Mouse (Mus musculus) neural tube, embryonic 14.5 days (tissue): ENCODE measurements around the gene Gpr25. TPM values are rescaled to one million over a fixed set of nuclear protein-coding genes. Genes with fewer than 3 reads are reported as not detected.
A peak's percentile ranks its signal among the peaks of the same experiment; 100 is the strongest.

ENCODE experiments used
- ATAC-seq: fragments of 200-750 bp; cut with Nextera tagmentation; 2 replicates; pipeline ENCODE4 v1.8.0; 2017; ENCODE audit warnings: low read depth, mild to moderate bottlenecking, moderate TSS enrichment, moderate library complexity
- H3K27ac ChIP-seq: fragments of 300-500 bp; sonication (generic); 2 replicates; pipeline ENCODE4 v1.5.1; 2014; ENCODE audit warnings: low read depth, mild to moderate bottlenecking, control low read depth, low read length, moderate library complexity, mixed read lengths
- H3K27me3 ChIP-seq: fragments of 300-500 bp; sonication (generic); 2 replicates; pipeline ENCODE4 v1.6.1; 2014; ENCODE audit warnings: low read length; ENCODE audit not compliant: control insufficient read depth, insufficient read depth
- H3K36me3 ChIP-seq: fragments of 300-500 bp; sonication (generic); 2 replicates; pipeline ENCODE4 v1.6.1; 2014; ENCODE audit warnings: low read length, mixed read lengths; ENCODE audit not compliant: control insufficient read depth, insufficient read depth
- H3K4me1 ChIP-seq: fragments of 300-500 bp; sonication (generic); 2 replicates; pipeline ENCODE4 v1.6.1; 2014; ENCODE audit warnings: low read length; ENCODE audit not compliant: control insufficient read depth, insufficient read depth
- H3K4me2 ChIP-seq: fragments of 300-500 bp; sonication (generic); 2 replicates; pipeline ENCODE4 v1.6.1; 2014; ENCODE audit warnings: mild to moderate bottlenecking, low read depth, low read length, control low read depth
- H3K4me3 ChIP-seq: fragments of 300-500 bp; sonication (generic); 2 replicates; pipeline ENCODE4 v1.5.1; 2014; ENCODE audit warnings: low read depth, low read length, control low read depth, mixed read lengths
- H3K9ac ChIP-seq: fragments of 300-500 bp; sonication (generic); replicated peaks from 2 replicates; pipeline ENCODE4 v1.6.1; 2014; ENCODE audit warnings: low read depth, mild to moderate bottlenecking, control low read depth, low read length, mixed read lengths
- H3K9me3 ChIP-seq: fragments of 300-500 bp; sonication (generic); 2 replicates; pipeline ENCODE4 v1.6.1; 2016; ENCODE audit warnings: low read length; ENCODE audit not compliant: control insufficient read depth
- WGBS: fragments of 180-500 bp; shearing (Covaris S2); extraction: QIAGEN DNeasy Blood & Tissue Kit; methylation state at CpG from one replicate; pipeline ENCODE4 v1.1.7; 2014; 5-methylcytosine and 5-hydroxymethylcytosine counted together
- polyA plus RNA-seq: library from polyadenylated mRNA; unstranded; fragments of >200 nt; fragmentation: Nextera tagmentation; extraction: Ambion mirVana; gene quantifications from 2 replicates; pipeline ENCODE4 v1.2.1, GENCODE M21; 2014

The Gpr25 gene
- 0.67 and 0.70 TPM in 2 replicates for polyA plus RNA-seq

DNA sequence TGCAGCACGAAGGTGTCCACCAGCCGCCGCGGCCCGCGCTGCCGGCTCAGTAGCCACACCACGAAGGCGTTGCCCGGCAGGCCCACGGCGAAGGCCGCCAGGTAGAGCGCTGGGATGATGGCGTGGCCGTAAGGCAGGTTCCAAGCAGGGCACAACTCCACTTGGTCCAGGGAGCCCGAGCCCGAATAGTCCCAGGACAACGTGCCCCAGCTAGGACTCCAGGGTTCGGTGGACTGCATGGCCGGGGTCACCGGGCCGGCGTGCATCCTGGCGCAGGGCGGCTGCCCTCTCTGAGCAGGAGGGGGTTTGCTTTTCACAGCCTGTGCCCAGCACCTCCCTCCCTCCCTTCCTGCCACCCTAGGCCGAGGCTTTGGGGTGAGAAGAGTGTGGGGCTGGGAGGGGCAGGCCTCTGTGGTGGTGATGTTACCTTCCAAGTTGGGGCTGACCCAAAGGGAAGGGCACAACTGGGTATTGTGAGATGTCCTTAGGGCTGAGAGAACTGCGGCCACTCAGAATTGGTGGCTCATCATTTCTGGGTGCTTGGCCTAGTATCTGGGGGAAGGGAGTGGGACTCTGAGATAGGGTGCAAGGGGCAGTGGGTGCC lies at the start of gene Gpr25:
Gene Gpr25, minus strand, starts transcription at position 239 of the 604 bp plus-strand sequence.
- Histone ChIP-seq H3K27me3 (peaks cover 14% of the 10 kb centered on the region), H3K9me3 (no peaks in the 10 kb centered on the region), H3K4me3 (peak within 1 kb of the TSS; percentile 50), H3K9ac (peak within 1 kb of the TSS; percentile 69), H3K4me2 (peak within 1 kb of the TSS; percentile 81), H3K36me3 (no peaks in the 10 kb centered on the region), H3K27ac (peak within 1 kb of the TSS; percentile 30; the same call in 1 of the 2 replicates), H3K4me1 (0 out of 2 replicates have a peak, but pooled peaks cover 6% of the 10 kb centered on the region)
- WGBS, result 10% methylated on average over 26 of the region's 28 CpGs
- peak; percentile 41 for ATAC-seq

GRCm38 (mm10) chr1:136309193-136309592 lies 48.5 kb upstream of the Gpr25 start:
- WGBS, result 91% methylated on average over 5 of the region's 5 CpGs
- no peaks in the 10 kb centered on the region for H3K4me1 ChIP-seq
- H3K4me3 ChIP-seq, result no peak overlapping the region
- H3K9ac ChIP-seq, result no peak overlapping the region
- no peak for ATAC-seq
- H3K4me2 ChIP-seq, result no peak overlapping the region
- H3K36me3 ChIP-seq, result no peaks in the 10 kb centered on the region
- H3K27ac ChIP-seq, result no peak overlapping the region
- H3K9me3 ChIP-seq, result no peaks in the 10 kb centered on the region
- H3K27me3 ChIP-seq, result no peaks in the 10 kb centered on the region

GRCm38 (mm10) chr1:136306424-136306823 lies 45.8 kb upstream of the Gpr25 start:
- WGBS, result 87% methylated on average over 3 of the region's 3 CpGs

DNA sequence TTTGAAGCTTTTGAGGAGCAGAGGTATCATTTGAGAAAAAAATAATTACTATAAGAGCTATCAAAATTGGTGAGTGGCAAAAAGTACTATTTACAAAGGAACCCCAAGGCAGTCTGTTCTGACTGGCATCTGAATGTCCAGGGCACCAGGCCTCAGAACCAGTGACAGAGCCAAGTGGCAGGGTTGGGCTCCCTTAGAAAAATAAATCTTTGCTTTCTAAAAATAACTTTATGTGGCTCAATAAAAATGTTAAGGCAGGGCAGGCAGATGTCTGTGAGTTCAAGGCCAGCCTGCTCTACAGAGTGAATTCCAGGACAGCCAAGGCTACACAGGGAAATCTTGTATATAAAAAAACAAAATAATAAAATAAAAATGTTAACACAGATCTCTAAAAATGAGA lies 33.3 kb upstream of the Gpr25 start:
- ATAC-seq, result no peak
- H3K36me3 ChIP-seq, result peaks cover 2% of the 10 kb centered on the region; the same call in 1 of the 2 replicates
- no peak overlapping the region for H3K4me3 ChIP-seq
- no peaks in the 10 kb centered on the region for H3K9me3 ChIP-seq
- no peak overlapping the region for H3K27ac ChIP-seq
- H3K27me3 ChIP-seq, result no peaks in the 10 kb centered on the region
- no peaks in the 10 kb centered on the region for H3K4me1 ChIP-seq
- H3K4me2 ChIP-seq, result no peak overlapping the region
- no peak overlapping the region for H3K9ac ChIP-seq

More at GRCm38 (mm10) chr1:136306424-136306823, 45.8 kb upstream of the Gpr25 start:
- Histone ChIP-seq H3K4me2 (no peak overlapping the region), H3K9ac (no peak overlapping the region), H3K36me3 (no peaks in the 10 kb centered on the region), H3K27ac (no peak overlapping the region), H3K4me1 (no peaks in the 10 kb centered on the region), H3K27me3 (no peaks in the 10 kb centered on the region), H3K4me3 (no peak overlapping the region), H3K9me3 (no peaks in the 10 kb centered on the region)
- 0 out of 2 replicates have a peak, but pooled peaks have one; percentile 58 for ATAC-seq

DNA sequence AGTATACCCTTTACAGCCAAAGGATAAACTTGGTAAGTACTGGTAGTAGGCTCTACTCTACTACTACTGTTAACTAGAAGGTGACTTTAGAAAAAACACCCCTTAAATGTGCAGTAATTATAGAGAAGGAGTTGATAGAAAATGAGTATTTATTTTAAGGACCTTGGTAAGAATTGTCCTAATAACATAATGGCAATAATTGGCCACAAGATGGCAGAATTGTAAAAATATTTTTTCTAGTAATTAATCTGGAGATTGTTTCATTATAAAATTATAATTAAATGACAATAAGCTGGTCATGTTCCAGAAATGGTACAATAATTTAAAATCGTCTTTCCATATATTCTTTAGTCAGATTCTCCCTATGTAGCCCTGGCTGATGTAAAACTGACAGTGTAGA lies 29.1 kb upstream of the Gpr25 start:
- Histone ChIP-seq H3K4me2 (no peak overlapping the region), H3K27ac (no peak overlapping the region), H3K4me1 (no peaks in the 10 kb centered on the region), H3K4me3 (no peak overlapping the region), H3K9me3 (no peaks in the 10 kb centered on the region), H3K27me3 (no peaks in the 10 kb centered on the region), H3K36me3 (no peaks in the 10 kb centered on the region; the same call in 1 of the 2 replicates), H3K9ac (no peak overlapping the region)
- WGBS, result 80% methylated on average over 1 of the region's 1 CpGs
- no peak for ATAC-seq

DNA sequence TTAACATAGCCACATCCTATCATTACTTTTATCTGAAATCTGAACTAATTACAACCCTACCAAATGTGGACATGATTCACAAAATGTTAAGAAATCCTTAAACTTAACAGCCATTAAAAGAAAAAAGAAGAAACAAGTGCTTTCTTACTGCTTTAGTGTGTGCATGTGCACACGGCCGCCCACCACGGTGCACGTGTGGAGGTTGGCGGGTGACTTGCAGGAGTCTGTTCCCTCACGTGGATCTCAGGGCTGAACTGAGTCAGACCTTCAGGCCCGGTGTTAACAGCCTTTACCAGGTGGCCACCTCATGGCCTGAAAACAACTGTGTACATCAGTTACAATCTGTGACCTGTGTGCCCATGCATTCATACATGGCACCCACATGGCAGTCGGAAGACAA lies 16.7 kb upstream of the Gpr25 start:
- Histone ChIP-seq H3K4me2 (no peak overlapping the region), H3K4me1 (no peaks in the 10 kb centered on the region), H3K4me3 (no peak overlapping the region), H3K9me3 (no peaks in the 10 kb centered on the region), H3K36me3 (peaks cover 78% of the 10 kb centered on the region), H3K9ac (no peak overlapping the region), H3K27me3 (no peaks in the 10 kb centered on the region), H3K27ac (no peak overlapping the region)
- no peak for ATAC-seq
- 94% methylated on average over 8 of the region's 8 CpGs for WGBS

DNA sequence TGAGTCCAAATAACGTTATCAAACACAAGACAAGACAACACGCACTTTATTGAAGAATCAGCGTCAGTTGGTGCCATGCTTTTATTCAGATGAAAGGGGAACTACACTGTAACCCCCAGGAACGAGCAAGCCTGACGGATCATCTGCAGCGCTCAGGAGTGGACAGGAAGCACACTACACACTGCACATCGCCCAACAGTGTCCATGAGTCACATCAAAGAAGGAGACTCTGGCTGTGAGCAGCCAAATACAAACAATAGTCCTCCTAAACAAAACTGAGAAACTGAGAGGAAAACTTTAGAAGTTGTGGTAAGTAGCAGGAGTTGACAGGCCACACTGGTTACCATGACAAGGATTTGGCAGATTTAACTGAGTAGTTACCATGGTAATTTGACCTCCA lies 7.6 kb upstream of the Gpr25 start:
- Histone ChIP-seq H3K9ac (no peak overlapping the region), H3K9me3 (no peaks in the 10 kb centered on the region), H3K36me3 (peaks cover 41% of the 10 kb centered on the region), H3K4me3 (no peak overlapping the region), H3K4me1 (no peaks in the 10 kb centered on the region), H3K27ac (no peak overlapping the region), H3K27me3 (no peaks in the 10 kb centered on the region), H3K4me2 (no peak overlapping the region)
- 81% methylated on average over 7 of the region's 7 CpGs for WGBS
- no peak for ATAC-seq

GRCm38 (mm10) chr1:136266127-136266526 lies 5.5 kb upstream of the Gpr25 start:
- no peak for ATAC-seq
- no peak overlapping the region for H3K4me2 ChIP-seq
- WGBS, result 64% methylated on average over 6 of the region's 6 CpGs

DNA sequence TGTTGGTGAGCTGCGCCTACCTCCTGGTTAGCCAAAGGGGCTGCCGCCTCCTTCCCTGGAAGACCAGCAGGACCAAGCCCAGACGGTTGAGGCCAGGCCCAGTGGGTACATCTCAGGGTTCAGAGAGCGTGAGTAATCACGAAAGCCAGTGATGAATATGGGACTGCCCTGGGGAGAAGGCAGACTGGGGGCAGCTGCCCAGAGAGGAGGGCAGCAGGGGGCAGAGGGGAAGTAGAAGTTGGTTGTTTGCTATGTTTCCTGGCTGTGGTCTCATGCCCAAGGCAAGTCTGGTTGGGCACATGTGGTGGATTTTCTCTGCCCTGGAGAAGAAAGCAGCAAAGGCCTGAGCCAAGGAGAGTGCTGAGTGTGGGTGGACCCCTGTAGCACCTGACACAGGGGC lies 2.7 kb upstream of the Gpr25 start:
- Histone ChIP-seq H3K9me3 (no peaks in the 10 kb centered on the region), H3K9ac (no peak overlapping the region), H3K27me3 (peaks cover 13% of the 10 kb centered on the region), H3K4me1 (0 out of 2 replicates have a peak, but pooled peaks cover 6% of the 10 kb centered on the region), H3K36me3 (peaks cover 3% of the 10 kb centered on the region; the same call in 1 of the 2 replicates), H3K27ac (no peak overlapping the region), H3K4me3 (no peak overlapping the region), H3K4me2 (no peak overlapping the region)
- WGBS, result 80% methylated on average over 5 of the region's 5 CpGs
- no peak for ATAC-seq

More at GRCm38 (mm10) chr1:136266127-136266526, 5.5 kb upstream of the Gpr25 start:
- H3K4me1 ChIP-seq, result no peaks in the 10 kb centered on the region
- H3K36me3 ChIP-seq, result peaks cover 21% of the 10 kb centered on the region
- no peak overlapping the region for H3K9ac ChIP-seq
- no peak overlapping the region for H3K4me3 ChIP-seq
- no peak overlapping the region for H3K27ac ChIP-seq
- no peaks in the 10 kb centered on the region for H3K9me3 ChIP-seq
- peaks cover under 1% of the 10 kb centered on the region; the same call in 1 of the 2 replicates for H3K27me3 ChIP-seq
